In the genomic region with DNA sequence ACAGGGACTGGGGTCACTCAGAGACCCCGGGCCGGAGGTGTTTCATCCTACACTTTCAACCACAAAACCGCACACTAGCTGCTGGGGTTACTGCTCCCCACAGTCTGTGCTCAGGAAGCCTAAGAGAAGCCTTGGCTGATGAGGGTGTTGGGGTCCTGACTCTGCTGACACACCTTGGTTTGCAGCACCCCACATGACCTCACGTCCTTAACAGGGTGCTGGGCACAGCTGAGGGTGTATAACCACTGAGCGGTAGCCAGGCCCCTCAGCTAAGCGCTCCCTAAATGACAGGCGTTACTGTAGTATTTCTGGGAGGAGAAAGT, we compare ENCODE assay signal across 13 mouse cellular contexts. TPM values are rescaled to one million over a fixed set of nuclear protein-coding genes. Genes with fewer than 3 reads are reported as not detected.
DNase-seq lines count a peak whose midpoint lies in the region; ATAC-seq lines count a peak whose summit lies in the region.
"Had no signal": no experiment of that assay in that cellular context is flagged by ENCODE, and none has a peak within 500 bp of the region (broad histone marks: within the 10 kb centered on the region; RNA-seq: fewer than 3 reads in every experiment).

No protein-coding gene starts in this region.

- H3K36me3 ChIP-seq in heart, embryonic 15.5 days: peaks cover 31% of the 10 kb centered on the region
- H3K36me3 ChIP-seq in megakaryocyte, embryonic 14.5 days (replicated peaks; ENCODE audit: low read length): peaks cover 67% of the 10 kb centered on the region
- peaks cover 60% of the 10 kb centered on the region for H3K36me3 ChIP-seq in hindbrain, embryonic 14.5 days (replicated peaks; ENCODE audit: control insufficient read depth, insufficient read depth)
- H3K36me3 ChIP-seq in midbrain, embryonic 14.5 days (ENCODE audit: control insufficient read depth, insufficient read depth, low read length): peaks cover 63% of the 10 kb centered on the region

- peak overlapping the region; percentile 83 for H3K27ac ChIP-seq in heart, embryonic 15.5 days
- H3K27ac ChIP-seq in hindbrain, embryonic 14.5 days: peak overlapping the region; percentile 12; the same call in 1 of the 2 replicates
- H3K27ac ChIP-seq in midbrain, embryonic 14.5 days (replicated peaks; ENCODE audit: low read depth, low read length): peak overlapping the region; percentile 55; the same call in 1 of the 2 replicates
- H3K27ac ChIP-seq: kidney, postnatal 0 days; limb, embryonic 13.5 days; neural tube, embryonic 12.5 days had no signal

- H3K4me1 ChIP-seq in heart, embryonic 15.5 days (replicated peaks): peaks cover 40% of the 10 kb centered on the region
- peaks cover 40% of the 10 kb centered on the region for H3K4me1 ChIP-seq in megakaryocyte, embryonic 14.5 days
- peaks cover 24% of the 10 kb centered on the region for H3K4me1 ChIP-seq in hindbrain, embryonic 14.5 days (replicated peaks; ENCODE audit: control insufficient read depth, insufficient read depth, low read length)
- peaks cover 24% of the 10 kb centered on the region for H3K4me1 ChIP-seq in midbrain, embryonic 14.5 days (ENCODE audit: control insufficient read depth, insufficient read depth, low read length)

- WGBS in heart, embryonic 15.5 days: 54% methylated on average over 7 of the region's 7 CpGs
- 90% methylated on average over 7 of the region's 7 CpGs for WGBS in hindbrain, embryonic 14.5 days
- whole genome bisulfite sequencing in midbrain, embryonic 14.5 days: 78% methylated on average over 7 of the region's 7 CpGs

- no peak for ATAC-seq in heart, embryonic 15.5 days (replicated peaks; ENCODE audit: insufficient number of reproducible peaks, insufficient read depth, low FRiP score, low read depth)
- ATAC-seq in megakaryocyte, adult 5-6 weeks (ENCODE audit: poor library complexity, severe bottlenecking): no peak
- ATAC-seq in hindbrain, embryonic 14.5 days (ENCODE audit: low FRiP score): no peak
- ATAC-seq in midbrain, embryonic 14.5 days (ENCODE audit: low FRiP score, low TSS enrichment): 0 out of 2 replicates have a peak, but pooled peaks have one; percentile 31

- peak overlapping the region; percentile 38 for H3K4me2 ChIP-seq in heart, embryonic 15.5 days
- H3K4me2 ChIP-seq in hindbrain, embryonic 14.5 days (replicated peaks): no peak overlapping the region
- no peak overlapping the region for H3K4me2 ChIP-seq in midbrain, embryonic 14.5 days (ENCODE audit: low read length)
- H3K4me2 ChIP-seq: limb, embryonic 13.5 days; neural tube, embryonic 12.5 days had no signal

- no peaks in the 10 kb centered on the region for H3K9me3 ChIP-seq in heart, embryonic 15.5 days (replicated peaks)
- H3K9me3 ChIP-seq in megakaryocyte, embryonic 14.5 days: no peaks in the 10 kb centered on the region
- no peaks in the 10 kb centered on the region for H3K9me3 ChIP-seq in hindbrain, embryonic 14.5 days (ENCODE audit: control insufficient read depth, low read length)
- H3K9me3 ChIP-seq in midbrain, embryonic 14.5 days (ENCODE audit: control insufficient read depth, low read length): no peaks in the 10 kb centered on the region
- H3K9me3 ChIP-seq: limb, embryonic 13.5 days; neural tube, embryonic 12.5 days had no signal

- intact Hi-C loops in heart, postnatal 36 days (cut with DNase I): no loop called here

- DNase-seq in heart, postnatal 36 days: no peak
- no peak for DNase-seq in hindbrain, embryonic 14.5 days (ENCODE audit: low spot score)
- DNase-seq in midbrain, embryonic 14.5 days: no peak
- no peak for DNase-seq in kidney, postnatal 10 days
- DNase-seq: adrenal gland, postnatal 25 days; layer of hippocampus, postnatal 36 days; right cerebral cortex, adult 18-20 months had no signal

- peak overlapping the region; percentile 3; the same call in 1 of the 2 replicates for H3K9ac ChIP-seq in heart, embryonic 15.5 days
- no peak overlapping the region for H3K9ac ChIP-seq in hindbrain, embryonic 14.5 days
- no peak overlapping the region for H3K9ac ChIP-seq in midbrain, embryonic 14.5 days (replicated peaks; ENCODE audit: low read length)
- H3K9ac ChIP-seq: limb, embryonic 13.5 days had no signal

- H3K4me3 ChIP-seq in heart, embryonic 15.5 days: no peak overlapping the region
- H3K4me3 ChIP-seq in megakaryocyte, embryonic 14.5 days (replicated peaks): peak overlapping the region; percentile 68
- H3K4me3 ChIP-seq in hindbrain, embryonic 14.5 days (replicated peaks; ENCODE audit: low read length): no peak overlapping the region
- H3K4me3 ChIP-seq in midbrain, embryonic 14.5 days (replicated peaks; ENCODE audit: low read depth, low read length): no peak overlapping the region
- H3K4me3 ChIP-seq: limb, embryonic 13.5 days; neural tube, embryonic 12.5 days had no signal

- H3K27me3 ChIP-seq in heart, embryonic 15.5 days: no peaks in the 10 kb centered on the region
- H3K27me3 ChIP-seq in megakaryocyte, embryonic 14.5 days (replicated peaks): peaks cover 2% of the 10 kb centered on the region
- no peaks in the 10 kb centered on the region for H3K27me3 ChIP-seq in hindbrain, embryonic 14.5 days (ENCODE audit: control insufficient read depth, insufficient read depth, low read length)
- H3K27me3 ChIP-seq in midbrain, embryonic 14.5 days (ENCODE audit: control insufficient read depth, insufficient read depth, low read length): no peaks in the 10 kb centered on the region
- H3K27me3 ChIP-seq: limb, embryonic 13.5 days; neural tube, embryonic 12.5 days had no signal

RNA-seq across cellular contexts. Expression of gene Nmt1, which starts 29.8 kb away (rescaled TPM):
- 39.1 and 47.8 TPM in 2 replicates for polyA plus RNA-seq in heart, embryonic 15.5 days (2015; fragmentation: Nextera tagmentation; extraction: Ambion mirVana)
- 10 to 100 TPM; 65.2 to 68.7 TPM for total RNA-seq in heart, postnatal 36 days (2021)
- 5.7 and 17.6 TPM in 2 replicates for polyA plus RNA-seq in megakaryocyte, embryonic 14.5 days (2012; ENCODE audit: insufficient read depth, low replicate concordance)
- total RNA-seq in megakaryocyte, adult 5-6 weeks (2015): 41.5 and 41.7 TPM in 2 replicates
- total RNA-seq in megakaryocyte, adult 5-6 weeks (2017): 35.0 and 40.9 TPM in 2 replicates
- polyA plus RNA-seq in hindbrain, embryonic 14.5 days (2014; fragmentation: Nextera tagmentation; extraction: Ambion mirVana): 31.8 and 34.3 TPM in 2 replicates
- polyA plus RNA-seq in midbrain, embryonic 14.5 days (2014; fragmentation: Nextera tagmentation; extraction: Ambion mirVana): 30.7 and 38.0 TPM in 2 replicates

RNA-seq across cellular contexts. Expression of gene Dcakd, which starts 29.9 kb away (rescaled TPM):
- 64.8 and 89.4 TPM in 2 replicates for polyA plus RNA-seq in heart, embryonic 15.5 days (2015; fragmentation: Nextera tagmentation; extraction: Ambion mirVana)
- 10 to 100 TPM; 70.4 to 81.3 TPM for total RNA-seq in heart, postnatal 36 days (2021)
- polyA plus RNA-seq in megakaryocyte, embryonic 14.5 days (2012; ENCODE audit: insufficient read depth, low replicate concordance): 56.4 and 77.6 TPM in 2 replicates
- total RNA-seq in megakaryocyte, adult 5-6 weeks (2015): 20.5 and 20.7 TPM in 2 replicates
- total RNA-seq in megakaryocyte, adult 5-6 weeks (2017): 6.8 and 9.3 TPM in 2 replicates
- 161 and 166 TPM in 2 replicates for polyA plus RNA-seq in hindbrain, embryonic 14.5 days (2014; fragmentation: Nextera tagmentation; extraction: Ambion mirVana)
- polyA plus RNA-seq in midbrain, embryonic 14.5 days (2014; fragmentation: Nextera tagmentation; extraction: Ambion mirVana): 183 and 209 TPM in 2 replicates

RNA-seq across cellular contexts. Expression of gene C1ql1, which starts 51.7 kb away (rescaled TPM):
- polyA plus RNA-seq in heart, embryonic 15.5 days (2015; fragmentation: Nextera tagmentation; extraction: Ambion mirVana): 0.47 and 0.61 TPM in 2 replicates
- total RNA-seq in heart, postnatal 36 days (2021): not detected
- polyA plus RNA-seq in megakaryocyte, embryonic 14.5 days (2012; ENCODE audit: insufficient read depth, low replicate concordance): not detected in 2 replicates
- not detected in 2 replicates for total RNA-seq in megakaryocyte, adult 5-6 weeks (2015)
- not detected in 2 replicates for total RNA-seq in megakaryocyte, adult 5-6 weeks (2017)
- polyA plus RNA-seq in hindbrain, embryonic 14.5 days (2014; fragmentation: Nextera tagmentation; extraction: Ambion mirVana): 12.0 and 14.6 TPM in 2 replicates
- 14.3 and 18.8 TPM in 2 replicates for polyA plus RNA-seq in midbrain, embryonic 14.5 days (2014; fragmentation: Nextera tagmentation; extraction: Ambion mirVana)

Comparison
In these comparisons a context has a peak if more than half of its experiments do, and no peak if none do; other contexts are left out.
1. H3K27ac ChIP-seq: peak in every context shown above with its lines; median percentile 83 in heart, embryonic 15.5 days; 55 in midbrain, embryonic 14.5 days; 12 in hindbrain, embryonic 14.5 days.